ENCODE assay signal across 10 mouse cellular contexts in the genomic region with DNA sequence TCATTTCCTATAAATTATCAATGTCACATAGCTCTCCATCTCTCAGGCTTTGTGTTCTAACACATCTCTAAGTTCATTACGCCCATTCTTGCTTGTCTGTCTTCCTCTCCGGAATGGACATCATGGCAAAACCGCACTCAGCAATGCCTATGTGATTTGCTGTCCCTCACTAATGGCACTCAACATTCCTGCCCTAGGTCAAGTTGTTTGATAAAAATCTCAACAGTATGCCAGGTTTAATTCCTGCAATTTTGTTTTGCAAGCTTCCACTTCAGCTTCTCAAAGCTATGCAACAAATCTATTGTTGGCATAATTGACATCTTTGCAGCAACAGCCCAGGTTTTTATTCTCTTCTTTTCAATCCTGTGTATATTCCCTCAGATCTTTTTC. TPM values are rescaled to one million over a fixed set of nuclear protein-coding genes. Genes with fewer than 3 reads are reported as not detected.
"Had no signal": no experiment of that assay in that cellular context is flagged by ENCODE, and none has a peak within 500 bp of the region (broad histone marks: within the 10 kb centered on the region; RNA-seq: fewer than 3 reads in every experiment).

No protein-coding gene starts in this region.

- H3K36me3 ChIP-seq: limb, embryonic 15.5 days; liver, embryonic 13.5 days; midbrain, embryonic 10.5 days had no signal

- H3K4me1 ChIP-seq: limb, embryonic 15.5 days; liver, embryonic 13.5 days; midbrain, embryonic 10.5 days had no signal

- DNase-seq: liver, embryonic 13.5 days; right cerebral cortex, postnatal 14 days; thymus, adult 18-20 months; thymus, postnatal 14 days had no signal

- H3K9ac ChIP-seq: limb, embryonic 15.5 days; liver, embryonic 13.5 days had no signal

- ATAC-seq: hindbrain, embryonic 16.5 days; inflammation-experienced regulatory T-cells, adult 6 months; midbrain, embryonic 16.5 days had no signal

- H3K4me2 ChIP-seq: limb, embryonic 15.5 days; liver, embryonic 13.5 days had no signal

- H3K27me3 ChIP-seq: limb, embryonic 15.5 days; liver, embryonic 13.5 days had no signal

- H3K9me3 ChIP-seq: limb, embryonic 15.5 days; liver, embryonic 13.5 days; midbrain, embryonic 10.5 days had no signal

- H3K27ac ChIP-seq: limb, embryonic 15.5 days; liver, embryonic 13.5 days; midbrain, embryonic 10.5 days; stomach, postnatal 0 days had no signal

- H3K4me3 ChIP-seq: limb, embryonic 15.5 days; liver, embryonic 13.5 days; midbrain, embryonic 10.5 days had no signal

RNA-seq across cellular contexts. Expression of gene Nectin3, which starts 9.6 kb away (rescaled TPM):
- polyA plus RNA-seq: inflammation-experienced regulatory T-cells, adult 6 months had no signal
